Mouse (Mus musculus): ENCODE measurements around the gene Nhsl1.

The Nhsl1 gene

DNA sequence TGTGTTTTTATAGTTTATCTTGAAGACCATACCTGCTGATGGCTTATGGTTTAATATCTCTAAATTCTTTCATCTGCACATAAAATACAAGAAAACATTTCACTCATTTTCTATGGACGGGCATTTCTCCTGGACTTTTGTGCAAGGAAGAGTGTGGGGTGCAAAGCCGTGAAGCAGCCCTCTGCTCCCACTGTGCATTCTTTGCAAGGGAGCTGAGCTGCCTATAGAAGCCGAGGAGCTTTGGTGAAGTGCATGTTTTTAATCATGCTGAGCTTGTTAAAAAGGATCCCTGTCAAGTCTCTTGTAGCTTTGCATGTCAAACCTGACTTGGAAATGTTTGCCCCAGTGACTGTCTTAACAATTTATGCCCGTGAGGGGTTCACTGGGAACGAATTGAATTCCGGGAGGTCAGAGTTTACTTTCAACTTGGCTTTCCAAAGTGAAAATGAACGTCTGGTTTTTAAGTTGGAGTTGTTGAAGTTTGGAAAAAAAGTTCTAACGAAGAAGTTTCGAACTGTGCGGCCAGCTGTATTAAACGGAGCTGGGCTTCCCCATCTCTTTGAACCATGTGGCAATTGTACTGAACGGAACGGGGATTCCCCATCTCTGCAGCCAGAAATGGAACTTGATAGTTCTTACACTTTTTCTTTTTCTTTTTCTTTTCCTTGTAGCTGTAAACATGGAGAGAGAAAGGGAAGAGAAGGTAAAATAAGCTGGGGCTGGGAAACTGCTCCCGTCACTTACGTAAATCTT, 22.8 kb downstream of the Nhsl1 start:
- ATAC-seq (ENCODE audit: insufficient number of reproducible peaks, low FRiP score, low TSS enrichment): no peak

DNA sequence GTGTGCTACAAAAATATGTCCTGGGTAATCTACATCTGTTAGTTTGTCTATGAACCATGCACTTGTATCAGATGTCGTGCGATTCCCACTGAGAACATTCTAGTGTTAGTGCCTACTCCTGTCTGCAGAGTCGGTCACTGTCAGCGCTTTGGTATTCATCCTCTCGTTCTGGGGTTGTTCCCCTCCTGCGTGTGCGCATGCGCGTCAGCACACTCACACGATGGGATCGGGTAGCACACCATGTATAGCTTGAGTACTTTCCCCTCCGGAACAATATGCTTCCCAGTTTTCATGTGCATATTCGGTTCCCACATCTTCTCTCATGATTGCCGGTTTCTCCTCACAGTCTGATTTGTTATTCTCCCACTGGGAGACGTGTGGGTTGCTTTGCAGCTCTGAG, 28.4 kb downstream of the Nhsl1 start:
- no peak for ATAC-seq (ENCODE audit: insufficient number of reproducible peaks, low FRiP score, low TSS enrichment)

DNA sequence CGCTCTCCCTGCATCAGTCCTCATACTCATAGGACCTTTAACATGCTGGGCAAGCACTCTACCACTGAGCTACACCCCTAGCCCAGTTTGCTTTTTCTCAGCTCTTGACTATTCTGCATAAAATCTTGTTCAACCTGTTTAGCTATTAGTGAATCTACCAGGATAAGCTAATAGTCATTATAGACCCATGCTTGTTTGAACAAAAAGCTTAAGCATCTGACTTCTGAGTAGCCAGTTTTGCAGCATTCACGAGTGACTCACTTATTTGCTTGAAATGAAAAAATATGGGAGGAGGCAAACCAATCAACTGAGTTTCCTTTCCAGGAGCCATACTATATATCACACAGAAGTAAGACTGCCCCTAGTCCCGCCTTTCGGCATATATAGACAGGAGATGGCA, 32.0 kb downstream of the Nhsl1 start:
- no peak for ATAC-seq (ENCODE audit: insufficient number of reproducible peaks, low FRiP score, low TSS enrichment)

DNA sequence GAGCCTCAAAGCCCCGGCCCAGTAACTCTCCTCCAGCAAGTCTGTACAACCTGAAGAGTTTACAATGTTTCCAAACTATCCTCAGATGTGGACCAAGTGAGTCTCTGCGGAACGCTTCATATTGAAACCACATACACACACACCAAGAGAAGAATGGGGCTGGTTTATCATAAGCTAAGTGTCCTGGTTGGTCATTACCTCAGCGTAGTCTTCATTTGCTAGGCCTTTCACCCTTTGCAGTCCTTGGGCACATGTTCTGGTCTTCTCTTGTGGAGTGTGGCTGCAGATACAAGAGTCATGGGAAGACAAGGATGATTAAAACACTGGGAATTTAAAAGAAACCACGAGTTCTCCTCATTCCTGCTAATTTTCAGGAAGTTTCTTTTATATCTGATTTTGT, 34.2 kb downstream of the Nhsl1 start:
- no peak for ATAC-seq (ENCODE audit: insufficient number of reproducible peaks, low FRiP score, low TSS enrichment)

DNA sequence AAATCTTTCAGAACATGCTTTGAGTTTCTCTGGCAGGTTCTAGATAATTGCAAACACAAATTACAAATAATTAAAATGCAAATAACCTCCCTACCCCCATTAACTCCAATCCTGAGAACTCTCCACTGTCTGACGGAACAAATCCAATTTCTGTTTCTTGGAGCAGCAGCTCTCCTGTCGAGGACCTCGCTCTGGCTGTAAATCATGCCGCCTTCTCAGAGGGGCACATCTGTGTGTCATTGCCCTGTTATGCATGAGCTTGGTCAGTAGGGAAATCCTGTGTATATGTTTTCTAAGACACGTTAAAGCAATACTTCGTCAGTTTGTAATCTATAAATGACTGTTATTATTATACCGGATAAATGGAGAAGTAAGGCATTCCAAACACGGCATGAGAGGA, 35.3 kb downstream of the Nhsl1 start:
- ATAC-seq (ENCODE audit: insufficient number of reproducible peaks, low FRiP score, low TSS enrichment): no peak

DNA sequence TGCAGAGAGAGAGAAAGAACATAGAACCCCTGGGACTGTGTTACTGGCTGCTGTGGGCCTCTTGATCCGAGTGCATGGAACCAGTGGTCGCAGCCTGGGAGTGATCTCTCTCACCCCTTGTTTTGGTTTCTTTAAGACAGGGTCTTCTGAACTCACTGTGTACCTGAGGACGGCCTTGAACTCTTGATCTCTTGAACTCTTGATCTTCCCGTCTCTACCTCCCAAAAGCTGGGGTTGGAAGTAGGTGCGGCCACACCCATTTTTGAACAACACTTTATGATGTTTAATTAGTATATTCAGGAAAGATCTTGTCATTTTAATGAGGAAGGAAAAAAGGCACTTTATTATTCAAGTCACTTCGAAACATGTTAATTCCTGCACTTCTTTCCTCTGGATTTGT, 37.7 kb downstream of the Nhsl1 start:
- ATAC-seq (ENCODE audit: insufficient number of reproducible peaks, low FRiP score, low TSS enrichment): no peak

DNA sequence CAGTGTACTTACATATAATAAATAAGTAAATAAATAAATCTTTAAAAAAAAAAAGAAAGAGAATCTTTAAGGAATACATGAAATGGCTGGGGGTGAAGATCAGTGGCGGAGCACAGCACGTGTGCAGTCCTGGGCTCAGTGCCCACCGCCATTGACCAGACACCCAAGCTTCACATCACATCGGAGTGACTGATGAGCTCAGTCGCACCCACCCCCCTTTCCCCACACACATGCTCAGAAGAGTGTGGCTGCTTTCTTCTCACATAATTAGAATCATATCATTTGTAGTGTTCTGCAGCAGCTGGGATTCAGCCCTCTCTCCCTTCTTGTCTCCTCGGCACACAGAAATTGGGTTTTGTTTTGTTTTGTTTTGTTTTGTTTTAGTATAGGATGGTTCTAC, 38.4 kb downstream of the Nhsl1 start:
- ATAC-seq (ENCODE audit: insufficient number of reproducible peaks, low FRiP score, low TSS enrichment): no peak

DNA sequence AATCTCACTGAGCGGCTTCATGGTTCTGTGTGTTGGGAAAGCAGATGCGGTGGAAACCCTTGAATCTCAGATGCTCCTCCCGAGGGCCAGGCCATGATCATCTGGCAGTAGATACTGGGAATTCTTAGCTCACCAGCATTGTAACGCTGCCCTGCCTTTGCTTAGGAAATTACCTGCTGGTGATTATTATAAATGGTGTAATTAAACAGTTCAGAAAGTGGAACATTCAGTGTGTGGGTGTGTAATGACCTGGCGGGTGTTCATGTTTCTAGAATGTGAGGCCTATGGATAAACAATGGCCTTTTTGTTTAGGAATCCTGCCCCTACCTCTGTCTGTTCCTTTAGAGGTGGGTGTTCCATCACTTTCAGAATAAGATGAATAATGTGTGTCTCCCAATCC, 39.7 kb downstream of the Nhsl1 start:
- no peak for ATAC-seq (ENCODE audit: insufficient number of reproducible peaks, low FRiP score, low TSS enrichment)

DNA sequence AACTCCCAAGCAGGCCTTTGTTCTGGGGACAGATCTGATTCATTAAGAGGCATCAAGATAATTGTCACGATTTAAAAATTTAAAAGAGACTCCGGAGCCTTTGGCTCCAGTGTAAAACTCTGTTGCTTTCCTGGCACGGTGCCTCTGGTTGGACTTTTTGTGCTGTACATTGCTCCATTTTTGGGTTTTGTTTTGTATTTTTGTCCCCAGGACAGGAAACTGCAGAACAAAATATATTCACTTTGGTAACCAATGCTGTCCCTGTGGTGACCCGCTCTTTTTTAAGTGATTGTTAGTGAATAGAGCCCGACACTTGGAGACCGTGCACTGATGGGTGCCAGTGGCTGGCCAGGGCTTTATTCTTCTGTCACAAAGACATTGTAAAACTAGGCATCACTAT, 41.4 kb downstream of the Nhsl1 start:
- no peak for ATAC-seq (ENCODE audit: insufficient number of reproducible peaks, low FRiP score, low TSS enrichment)

DNA sequence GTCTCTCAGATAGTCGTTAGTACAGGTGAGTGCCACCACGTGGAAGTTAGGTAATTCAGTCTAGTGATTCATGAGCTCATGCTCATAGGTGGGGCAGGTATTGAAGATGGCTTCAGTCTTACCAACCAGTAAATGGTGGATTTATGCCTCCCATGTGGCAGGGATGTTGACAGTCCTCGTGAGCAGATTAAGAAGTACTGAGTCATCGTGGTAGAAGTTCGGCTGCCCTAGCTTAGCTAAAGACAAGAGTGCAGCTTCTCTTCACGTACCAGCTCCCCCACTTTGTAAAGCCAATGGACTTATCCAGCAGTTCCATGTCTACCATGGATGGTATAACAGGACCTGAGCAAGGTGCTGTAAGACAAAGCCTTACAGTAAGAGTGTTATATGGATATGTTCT, 46.6 kb downstream of the Nhsl1 start:
- no peak for ATAC-seq (ENCODE audit: insufficient number of reproducible peaks, low FRiP score, low TSS enrichment)

DNA sequence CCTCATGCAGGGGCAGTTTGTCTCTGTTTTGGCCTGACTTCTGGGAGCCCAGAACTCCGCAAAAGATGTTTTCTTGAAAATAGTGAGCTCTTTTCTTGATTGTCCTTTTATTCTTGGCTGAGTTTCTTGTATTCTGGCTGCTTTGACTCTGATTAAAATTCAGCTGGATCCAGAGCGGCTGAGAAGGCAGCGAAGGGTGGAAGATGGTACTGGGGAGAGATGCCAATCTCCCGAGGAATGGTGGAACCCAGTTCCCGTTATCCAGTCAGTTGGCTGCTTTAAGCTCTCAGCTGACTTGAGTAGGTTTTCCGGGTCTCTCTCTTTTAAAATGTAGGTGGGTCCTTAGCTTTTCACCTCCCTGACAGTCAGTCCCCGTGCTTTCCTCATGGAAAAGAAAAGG, 47.9 kb downstream of the Nhsl1 start:
- ATAC-seq (ENCODE audit: insufficient number of reproducible peaks, low FRiP score, low TSS enrichment): no peak

DNA sequence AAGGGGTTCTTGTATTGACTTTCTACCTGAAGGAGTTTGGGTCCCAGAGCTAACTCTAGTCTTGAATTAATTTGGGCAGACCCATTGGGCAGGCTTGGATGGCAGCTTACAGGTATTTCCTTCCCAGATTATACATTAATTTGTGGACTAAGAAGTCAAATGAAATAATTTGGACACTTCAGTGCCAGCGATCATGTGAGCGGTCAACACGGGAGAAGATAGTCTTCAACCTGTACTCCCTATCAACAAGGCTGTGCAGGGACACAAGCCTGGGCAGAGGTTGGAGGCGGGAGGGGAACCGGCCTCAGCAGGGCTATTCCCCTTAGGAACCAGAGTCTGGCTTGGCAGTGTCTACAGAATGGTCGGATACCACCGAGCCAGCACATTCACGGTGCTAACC, 49.3 kb downstream of the Nhsl1 start:
- no peak for ATAC-seq (ENCODE audit: insufficient number of reproducible peaks, low FRiP score, low TSS enrichment)

DNA sequence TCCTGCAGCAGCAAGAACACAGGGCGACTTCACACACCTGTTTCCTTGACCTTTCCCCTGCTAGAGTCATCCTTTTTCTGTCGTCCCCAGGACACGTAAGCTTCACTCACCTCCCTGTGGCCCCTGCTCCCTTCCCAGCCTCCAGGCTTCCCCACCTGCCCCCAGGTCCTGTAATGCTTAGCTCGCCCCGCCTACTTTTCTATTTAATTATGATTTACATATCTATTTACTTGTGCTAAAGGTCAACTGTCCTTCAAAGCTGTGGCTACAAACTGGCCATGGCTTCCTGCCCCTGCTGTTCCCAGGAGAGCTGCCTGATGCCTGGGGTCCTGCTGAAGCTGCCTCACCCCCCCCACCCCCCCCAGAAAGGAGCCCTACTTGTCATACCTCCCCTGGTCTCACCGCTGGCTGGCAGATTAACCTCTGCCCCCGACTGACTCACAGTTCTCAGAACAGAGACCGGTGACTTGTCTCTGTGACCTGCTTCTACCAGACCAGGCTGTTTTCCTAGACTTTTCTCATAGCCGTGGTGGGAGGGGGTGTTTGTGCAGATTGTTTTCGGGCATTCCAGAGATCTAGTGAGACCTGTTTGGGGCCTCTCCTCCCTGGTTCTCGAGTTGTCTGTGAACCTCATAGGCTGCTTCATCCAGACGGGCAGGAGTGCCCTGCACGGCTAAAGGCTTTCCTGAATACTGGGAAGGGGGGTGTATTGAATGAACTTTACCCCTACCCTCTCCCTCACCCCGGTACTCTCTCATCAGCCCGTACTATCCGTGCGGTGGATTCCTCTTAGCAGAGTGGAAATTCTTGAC, 51.9 kb downstream of the Nhsl1 start:
- ATAC-seq (ENCODE audit: insufficient number of reproducible peaks, low FRiP score, low TSS enrichment): no peak

DNA sequence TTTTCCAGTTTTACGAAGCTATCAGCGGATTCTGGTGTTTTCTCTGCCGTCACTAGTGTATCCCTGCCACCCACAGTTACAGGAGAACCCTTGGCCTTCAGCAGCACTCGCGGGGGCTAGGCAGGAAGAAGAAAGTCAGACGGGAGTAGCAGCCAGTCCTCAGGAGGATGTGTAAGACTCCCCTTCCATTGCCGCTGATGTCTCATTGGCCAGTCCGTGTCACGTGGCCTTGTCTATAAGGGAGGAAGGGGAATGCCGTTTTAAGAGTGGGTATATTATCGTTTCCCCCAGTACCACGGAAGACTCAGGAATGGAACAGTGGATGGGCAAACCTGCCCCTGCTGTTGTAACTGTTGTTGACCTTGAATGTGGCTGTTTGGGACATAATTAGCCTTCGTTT, 53.1 kb downstream of the Nhsl1 start:
- no peak for ATAC-seq (ENCODE audit: insufficient number of reproducible peaks, low FRiP score, low TSS enrichment)

DNA sequence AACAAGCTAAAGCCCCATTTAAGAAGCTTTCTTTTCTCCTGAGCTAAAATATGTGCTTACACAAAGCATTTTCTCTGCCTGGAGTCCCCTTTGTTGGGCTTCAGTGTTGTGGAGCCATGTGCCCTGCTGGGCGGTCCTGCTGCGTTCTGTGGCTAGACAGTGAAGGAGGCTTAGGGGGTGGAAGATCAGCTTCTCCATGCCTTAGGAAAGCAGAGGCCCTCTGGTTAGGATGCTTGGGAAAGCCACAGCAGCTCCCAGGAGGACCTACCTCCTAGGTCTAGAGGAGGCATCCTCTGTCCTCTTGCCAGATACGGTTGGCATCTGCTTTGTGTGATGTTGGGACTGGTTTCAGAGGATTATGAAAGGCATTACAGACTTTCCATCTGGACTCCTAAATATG, 56.5 kb downstream of the Nhsl1 start:
- ATAC-seq (ENCODE audit: insufficient number of reproducible peaks, low FRiP score, low TSS enrichment): no peak

DNA sequence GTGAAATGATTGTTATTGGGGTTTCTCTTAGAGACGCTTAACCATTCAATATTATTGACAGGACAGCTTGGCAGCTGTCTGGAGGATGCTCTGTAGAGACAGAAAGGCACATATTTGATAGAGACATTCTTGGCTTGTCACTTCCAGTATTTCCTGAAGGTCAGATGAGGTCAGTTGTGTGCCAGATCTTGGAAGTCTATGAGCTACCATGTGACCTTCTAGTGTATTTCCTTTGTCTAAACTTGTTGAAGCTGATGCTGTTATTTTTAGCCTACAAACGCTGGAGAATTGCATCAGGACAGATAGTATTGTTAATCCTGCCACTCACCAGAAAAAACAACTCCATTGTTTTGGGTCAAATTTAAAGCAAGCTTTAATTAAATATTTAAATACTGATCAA, 66.0 kb downstream of the Nhsl1 start:
- ATAC-seq (ENCODE audit: insufficient number of reproducible peaks, low FRiP score, low TSS enrichment): no peak

DNA sequence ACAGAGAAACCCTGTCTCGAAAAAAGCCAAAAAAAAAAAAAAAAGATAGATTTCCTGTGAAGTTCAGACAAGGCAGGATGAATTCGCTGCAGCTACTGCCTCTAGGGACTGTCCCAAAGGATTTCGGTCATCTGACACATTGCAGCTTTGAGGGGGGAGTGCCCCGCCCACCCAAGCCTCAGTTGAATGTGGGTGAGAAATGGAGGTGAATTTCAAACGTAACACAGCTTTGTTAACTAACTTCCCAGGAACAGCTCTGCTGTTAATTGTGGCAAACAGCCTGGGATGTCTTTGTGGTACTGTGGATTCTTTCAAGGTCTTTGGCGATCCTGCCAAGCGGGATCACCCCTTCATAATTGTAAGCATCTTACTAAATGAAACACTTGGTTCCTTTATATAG, 67.4 kb downstream of the Nhsl1 start:
- no peak for ATAC-seq (ENCODE audit: insufficient number of reproducible peaks, low FRiP score, low TSS enrichment)

DNA sequence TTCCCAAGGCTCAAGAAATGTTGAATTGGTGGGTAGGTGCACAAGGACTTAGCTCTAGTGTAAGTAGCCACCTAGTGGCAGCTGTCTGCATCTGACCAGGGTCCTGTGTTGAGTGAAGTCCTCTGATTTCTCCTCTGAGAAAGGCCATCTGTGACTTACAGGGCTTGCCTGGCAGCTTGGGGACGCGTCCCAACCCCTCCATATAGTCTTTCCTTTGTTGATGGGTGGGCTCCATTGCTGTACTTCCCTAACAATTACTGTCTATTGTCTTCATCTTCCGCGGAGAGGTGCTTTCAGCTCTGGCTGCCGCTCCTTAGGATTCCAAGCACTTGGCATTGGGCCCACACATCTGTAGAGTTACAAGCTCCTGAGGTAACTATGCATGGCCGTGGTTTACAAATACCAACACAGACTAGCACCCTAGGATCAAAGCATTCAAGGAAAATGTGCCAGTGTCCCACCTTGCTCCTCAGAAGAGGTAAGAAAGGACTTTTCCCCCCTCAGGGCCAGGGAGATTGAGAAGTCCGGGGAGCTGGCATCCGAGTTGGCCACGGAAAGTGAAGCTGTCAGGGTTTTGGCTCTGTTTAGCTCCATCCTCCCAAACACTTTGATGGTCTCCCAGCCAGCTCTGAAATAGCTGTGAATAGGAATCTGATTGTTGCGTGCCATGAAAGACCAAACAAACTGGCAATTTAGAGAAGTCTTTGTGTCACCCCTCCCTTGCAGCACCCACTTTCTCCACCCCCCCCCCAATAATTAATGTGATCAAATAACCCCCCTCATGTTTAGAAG, 70.2 kb downstream of the Nhsl1 start:
- peak; percentile 64; the same call in 1 of the 2 replicates for ATAC-seq (ENCODE audit: insufficient number of reproducible peaks, low FRiP score, low TSS enrichment)

DNA sequence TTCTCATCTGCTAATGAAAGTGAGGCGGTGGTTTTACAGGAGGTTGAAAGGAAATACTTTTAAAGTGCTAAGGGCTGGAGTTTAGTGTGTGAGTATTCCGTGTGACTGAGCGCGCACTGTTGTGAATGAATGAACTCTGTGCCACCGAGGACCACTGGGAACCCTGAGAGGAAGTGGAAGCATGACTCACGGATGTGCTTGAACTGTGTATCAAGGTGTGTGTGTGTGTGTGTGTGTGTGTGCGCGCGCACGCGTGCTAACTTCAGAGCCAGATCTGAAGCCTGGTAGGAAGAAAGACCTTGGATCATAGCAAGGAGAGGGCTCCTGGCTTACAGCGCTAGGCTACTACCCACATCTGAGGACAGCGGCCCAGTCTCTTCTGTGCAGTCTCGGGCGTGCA, 71.2 kb downstream of the Nhsl1 start:
- no peak for ATAC-seq (ENCODE audit: insufficient number of reproducible peaks, low FRiP score, low TSS enrichment)

DNA sequence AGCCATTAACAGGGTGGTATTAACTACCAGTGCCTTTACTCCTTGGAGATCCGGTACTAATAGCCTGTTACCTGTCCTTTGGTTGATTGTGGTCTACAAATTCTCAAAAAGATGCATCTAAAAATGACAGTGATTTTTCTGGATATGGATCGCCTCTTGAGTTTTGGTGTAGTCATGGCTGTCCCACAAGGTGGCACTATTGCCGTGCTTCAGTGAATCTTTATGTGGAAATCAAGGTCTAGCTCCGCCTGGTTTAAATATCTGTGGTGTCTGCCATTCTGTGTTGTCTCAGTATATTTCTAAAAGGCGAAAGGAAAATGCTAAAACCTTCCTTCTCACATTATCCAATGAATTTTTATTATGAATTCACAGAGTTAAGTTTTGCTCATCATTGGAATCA, 72.8 kb downstream of the Nhsl1 start:
- 0 out of 2 replicates have a peak, but pooled peaks have one; percentile 53 for ATAC-seq (ENCODE audit: insufficient number of reproducible peaks, low FRiP score, low TSS enrichment)

DNA sequence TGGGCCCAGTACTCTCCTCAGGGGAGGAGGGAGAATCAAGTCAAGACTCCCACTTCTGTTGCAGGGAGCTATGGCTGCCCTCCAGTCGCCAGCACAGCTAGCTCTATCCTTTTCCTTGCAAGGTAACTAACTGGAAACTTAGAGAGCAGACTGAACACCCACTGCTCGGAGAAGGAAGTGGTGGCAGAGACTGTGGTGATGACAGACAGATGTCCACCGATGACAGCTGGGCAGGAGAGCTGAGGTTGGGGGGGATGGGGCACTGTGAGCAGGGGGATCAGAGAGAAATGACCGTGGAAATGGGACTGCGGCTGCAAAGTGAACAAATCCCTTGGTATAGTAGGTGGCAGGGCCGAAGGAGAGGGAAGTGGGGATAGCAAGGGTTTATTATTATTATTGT, 73.5 kb downstream of the Nhsl1 start:
- ATAC-seq (ENCODE audit: insufficient number of reproducible peaks, low FRiP score, low TSS enrichment): no peak
